Mouse (Mus musculus) small intestine, adult 2 months (tissue): Measurements from ENCODE around the gene Snph.

ENCODE experiments used
- CTCF ChIP-seq: fragments of 200-500 bp; IDR thresholded peaks from 2 replicates; pipeline ENCODE4 v1.5.1; 2012; ENCODE audit warnings: low read depth, mild to moderate bottlenecking, control low read depth, inconsistent platforms, low read length, moderate library complexity, mixed read lengths; ENCODE audit not compliant: insufficient replicate concordance, insufficient read length; ENCODE audit errors: extremely low read depth
- POLR2A ChIP-seq: fragments of 200-500 bp; IDR thresholded peaks from 2 replicates; pipeline ENCODE4 v1.6.1; 2012; ENCODE audit warnings: low read depth, mild to moderate bottlenecking, control low read depth, inconsistent platforms, low read length, moderate library complexity

DNA sequence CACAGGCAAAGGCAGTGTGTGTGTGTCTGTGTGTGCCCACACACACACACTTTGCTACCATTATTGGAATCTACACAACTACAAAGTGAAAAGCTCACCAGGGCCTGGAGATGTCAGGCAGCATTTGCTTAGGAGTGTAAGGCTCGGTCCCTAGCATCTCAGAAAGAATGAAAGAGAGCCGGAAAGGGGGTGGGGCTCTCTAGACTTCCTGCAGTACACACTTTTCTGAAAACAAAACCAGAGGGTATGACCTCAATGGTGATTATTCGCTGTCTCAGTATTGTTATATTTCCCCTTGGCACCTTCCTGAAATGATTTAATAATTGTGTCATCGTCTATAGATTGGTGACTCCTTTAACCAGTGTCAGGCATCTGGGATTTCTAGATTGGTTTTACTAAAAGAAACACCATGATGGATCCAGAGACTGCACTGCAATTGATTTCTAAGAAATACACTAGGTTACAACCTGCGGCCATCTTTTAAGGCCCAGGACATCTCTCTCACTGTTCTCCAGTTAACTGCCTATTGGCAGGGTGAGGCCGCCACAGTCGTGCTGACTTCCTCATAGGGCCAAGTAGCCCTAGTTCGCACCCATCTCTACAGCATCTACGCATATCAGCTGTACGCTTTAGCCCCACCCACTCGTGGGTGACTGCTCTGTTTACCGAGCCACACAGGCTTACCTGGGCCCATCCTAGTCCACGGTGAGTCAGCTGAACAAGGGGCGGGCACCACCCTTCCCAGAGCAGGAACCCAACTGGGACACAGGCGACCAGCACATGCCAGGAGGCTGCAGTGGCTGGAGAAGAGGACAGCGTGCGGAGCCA lies 60.3 kb downstream of the Snph start, which contains the start of gene Sdcbp2:
- TF ChIP-seq POLR2A (peak; percentile 84; the same call in 1 of the 2 replicates), CTCF (no peak)
